Mouse (Mus musculus) testis, postnatal 14 days (tissue): Measurements from ENCODE around the gene H2al2c.
"Not testable (repeated sequence)": the region's sequence is repeated elsewhere in the genome, so short reads cannot be mapped to it uniquely, and the experiment has no call there.

ENCODE experiments used
- DNase-seq: peaks from one replicate; pipeline ENCODE4 v3.0.0; 2021; ENCODE audit warnings: low spot score

Gene H2al2c

GRCm38 (mm10) chrY:2598799-2599198 lies at the start of gene H2al2c:
Gene H2al2c, plus strand, starts transcription at chrY:2599099.
- not testable (repeated sequence) for DNase-seq
